Mouse (Mus musculus) kidney, adult 2 months (tissue): ENCODE results near the gene Gm37240.

Experiments
- CTCF ChIP-seq: fragments of 200-500 bp; conservative IDR thresholded peaks from 2 replicates; pipeline ENCODE4 v1.5.1; 2011; ENCODE audit warnings: low read depth, mild to moderate bottlenecking, control low read depth, low read length, moderate library complexity, mixed read lengths; ENCODE audit not compliant: insufficient read depth, insufficient read length
- POLR2A ChIP-seq: fragments of 200-500 bp; IDR thresholded peaks from one replicate; pipeline ENCODE4 v1.6.1; 2011; ENCODE audit warnings: low read depth, low read length, control low read depth

DNA sequence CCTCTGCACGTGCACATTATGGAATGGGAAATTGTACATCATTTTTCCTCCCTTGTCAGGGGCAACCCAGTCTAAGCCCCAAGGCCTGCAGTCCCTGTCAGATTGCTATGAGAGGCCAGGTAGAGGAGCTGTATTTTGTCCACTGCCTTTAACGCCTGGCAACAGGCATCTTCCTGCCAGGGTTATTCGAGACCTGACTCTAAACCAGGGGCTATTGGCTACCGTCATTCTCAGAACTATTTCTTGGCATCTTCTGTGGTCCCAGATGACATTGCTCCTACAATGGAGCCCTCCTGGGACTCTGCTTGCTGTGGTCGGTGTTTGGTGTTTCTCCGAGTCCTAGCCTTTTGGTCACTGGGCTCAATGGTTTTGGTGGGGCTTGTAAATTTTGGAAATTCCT lies 762.4 kb downstream of the Gm37240 start:
- TF ChIP-seq CTCF (no peak), POLR2A (no peak)
